Mouse (Mus musculus): ENCODE results near the gene Bicc1.

DNA sequence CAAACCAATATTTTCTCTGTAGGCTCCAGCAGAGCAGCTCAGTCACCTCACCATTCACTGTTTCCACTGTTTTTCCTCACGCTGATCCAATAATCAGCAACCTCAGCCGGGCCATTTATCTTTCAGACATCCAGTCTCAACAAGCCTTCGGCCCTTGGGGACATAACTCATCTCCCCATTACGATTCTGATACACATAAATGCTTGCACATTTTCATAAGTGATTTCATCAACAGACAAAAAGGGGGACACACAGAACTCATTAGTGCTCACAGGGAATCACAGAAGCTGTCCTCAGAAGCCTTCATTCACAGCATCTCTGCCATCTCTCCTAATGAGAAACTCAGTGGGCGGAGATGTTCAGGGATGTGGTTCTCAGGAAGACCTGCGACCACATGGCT lies 182.4 kb downstream of the Bicc1 start:
- TF ChIP-seq POLR2A (IDR thresholded peaks at IDR 0.05; ENCODE audit: low read depth, low read length) (no peak), CTCF (IDR thresholded peaks at IDR 0.05; ENCODE audit: extremely low read depth, insufficient read length, insufficient replicate concordance, low read depth, low read length) (no peak)
